Mouse (Mus musculus): ENCODE results near the gene Arl11. TPM values are rescaled to one million over a fixed set of nuclear protein-coding genes. Genes with fewer than 3 reads are reported as not detected.
A peak's percentile ranks its signal among the peaks of the same experiment; 100 is the strongest.

Arl11 gene
- polyA plus RNA-seq, 1 experiment from 2014 or later, result 1.2 TPM

DNA sequence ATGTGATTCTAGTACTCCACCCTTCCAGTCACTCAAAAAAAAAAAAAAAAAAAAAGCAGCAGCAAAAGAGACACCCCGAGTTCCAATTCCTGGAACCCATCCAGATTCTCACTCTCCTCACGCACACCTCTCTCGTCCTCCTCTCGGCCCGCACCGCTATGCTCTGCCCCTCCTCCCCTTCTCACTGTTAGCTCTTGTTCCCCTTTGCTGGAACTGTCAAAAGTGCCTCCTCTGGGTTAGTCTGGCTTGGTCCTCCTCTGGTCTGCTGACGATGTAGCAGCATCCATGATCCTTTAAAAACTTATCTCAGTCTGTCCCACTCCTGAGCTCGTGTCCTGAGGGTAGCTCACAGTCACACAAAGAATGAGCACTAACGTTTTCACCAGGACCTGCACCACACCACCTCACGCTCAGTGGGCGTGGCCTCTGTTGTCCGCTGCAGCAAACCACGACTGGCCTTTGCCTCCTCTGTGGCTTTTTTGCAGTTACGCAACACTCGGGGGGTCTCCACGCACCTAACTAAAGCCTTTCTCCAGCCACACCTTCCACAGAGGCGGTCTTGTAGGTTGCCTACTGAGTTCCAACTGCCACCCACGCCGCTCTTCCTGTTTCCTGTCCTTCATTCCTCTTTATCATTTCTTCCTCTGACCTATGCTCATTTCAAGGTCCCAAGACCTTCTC, 20.8 kb upstream of the Arl11 start:
- Histone ChIP-seq H3K4me1 (replicated peaks; ENCODE audit: control insufficient read depth, insufficient read depth) (no peaks in the 10 kb centered on the region), H3K36me3 (ENCODE audit: control insufficient read depth, insufficient read depth, low read length) (no peaks in the 10 kb centered on the region), H3K9me3 (ENCODE audit: control insufficient read depth, low read length) (no peaks in the 10 kb centered on the region), H3K4me3 (ENCODE audit: low read depth, low read length) (no peak overlapping the region), H3K4me2 (replicated peaks; ENCODE audit: low read depth) (no peak overlapping the region), H3K27me3 (ENCODE audit: control insufficient read depth, insufficient read depth, low read length) (no peaks in the 10 kb centered on the region), H3K27ac (replicated peaks) (no peak overlapping the region), H3K9ac (ENCODE audit: low read length) (no peak overlapping the region)
- DNase-seq (ENCODE audit: low spot score) (no peak), ATAC-seq (ENCODE audit: low FRiP score, low TSS enrichment) (no peak)
- TF ChIP-seq EP300 (optimal IDR thresholded peaks at IDR 0.05) (no peak), CTCF (IDR thresholded peaks at IDR 0.05; ENCODE audit: low read depth) (no peak)
- 64% methylated on average over 19 of the region's 19 CpGs for WGBS

- 23% methylated on average over 3 of the region's 3 CpGs for WGBS
- no peak overlapping the region for H3K4me3 ChIP-seq (ENCODE audit: low read depth, low read length)
- no peaks in the 10 kb centered on the region for H3K4me1 ChIP-seq (replicated peaks; ENCODE audit: control insufficient read depth, insufficient read depth)
- no peaks in the 10 kb centered on the region for H3K27me3 ChIP-seq (ENCODE audit: control insufficient read depth, insufficient read depth, low read length)
- peak; percentile 46 for DNase-seq (ENCODE audit: low spot score)
- no peak overlapping the region for H3K4me2 ChIP-seq (replicated peaks; ENCODE audit: low read depth)
- no peaks in the 10 kb centered on the region for H3K36me3 ChIP-seq (ENCODE audit: control insufficient read depth, insufficient read depth, low read length)
- TF ChIP-seq EP300 (optimal IDR thresholded peaks at IDR 0.05) (no peak), CTCF (IDR thresholded peaks at IDR 0.05; ENCODE audit: low read depth) (no peak)
- no peak overlapping the region for H3K9ac ChIP-seq (ENCODE audit: low read length)
- 0 out of 2 replicates have a peak overlapping the region, but pooled peaks have one; percentile 30 for H3K27ac ChIP-seq (replicated peaks)
- H3K9me3 ChIP-seq (ENCODE audit: control insufficient read depth, low read length), result no peaks in the 10 kb centered on the region
- ATAC-seq (ENCODE audit: low FRiP score, low TSS enrichment), result no peak
These were observed 18.9 kb upstream of the Arl11 start for GRCm38 (mm10) chr14:61290664-61291063.

DNA sequence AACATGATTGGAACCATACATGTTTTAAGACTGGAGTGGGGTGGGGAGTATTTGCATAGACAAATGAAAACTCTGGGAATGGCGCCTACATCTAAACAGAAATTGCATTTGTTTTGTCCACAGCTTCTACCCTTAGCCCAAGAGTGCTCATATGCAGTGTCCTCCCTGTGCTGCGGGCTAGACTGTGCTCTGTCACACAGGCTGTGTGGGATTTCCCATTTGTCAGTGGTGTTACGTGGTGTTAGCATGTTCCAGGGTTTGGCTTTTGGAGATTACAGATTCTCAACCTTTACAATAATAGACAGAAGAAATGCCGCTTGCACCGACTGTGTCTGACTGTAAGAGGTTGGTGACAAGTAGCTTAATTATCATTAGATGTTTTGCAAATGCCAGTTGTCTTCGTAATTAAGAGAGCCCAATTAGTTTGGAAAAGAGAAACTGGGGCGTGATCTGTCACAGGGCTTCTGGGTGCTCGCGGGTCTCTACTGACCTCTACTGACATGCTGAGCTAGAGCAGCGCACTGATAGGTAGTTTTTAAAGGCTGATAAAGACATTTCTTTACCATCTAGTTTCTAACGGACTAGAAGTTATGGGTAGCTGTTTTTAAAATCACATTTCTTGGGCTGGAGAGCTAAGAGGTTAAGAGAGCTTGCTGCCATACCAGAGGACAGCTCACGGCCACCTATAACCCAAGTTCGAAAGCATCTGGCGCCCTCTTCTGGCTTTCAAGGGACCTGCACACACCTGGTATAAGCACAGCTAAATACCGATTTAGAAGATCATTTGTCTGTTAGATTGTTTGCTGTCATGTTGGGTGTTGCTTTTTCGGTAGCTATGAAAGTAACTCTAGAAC, 15.4 kb upstream of the Arl11 start:
- ATAC-seq (ENCODE audit: low FRiP score, low TSS enrichment) (no peak), DNase-seq (ENCODE audit: low spot score) (peak; percentile 47)
- H3K36me3 ChIP-seq (ENCODE audit: control insufficient read depth, insufficient read depth, low read length), result no peaks in the 10 kb centered on the region
- TF ChIP-seq EP300 (optimal IDR thresholded peaks at IDR 0.05) (no peak), CTCF (IDR thresholded peaks at IDR 0.05; ENCODE audit: low read depth) (peak; percentile 61; the same call in 1 of the 2 replicates)
- H3K27ac ChIP-seq (replicated peaks), result no peak overlapping the region
- no peak overlapping the region for H3K9ac ChIP-seq (ENCODE audit: low read length)
- H3K4me1 ChIP-seq (replicated peaks; ENCODE audit: control insufficient read depth, insufficient read depth), result no peaks in the 10 kb centered on the region
- no peak overlapping the region for H3K4me3 ChIP-seq (ENCODE audit: low read depth, low read length)
- no peaks in the 10 kb centered on the region for H3K27me3 ChIP-seq (ENCODE audit: control insufficient read depth, insufficient read depth, low read length)
- no peaks in the 10 kb centered on the region for H3K9me3 ChIP-seq (ENCODE audit: control insufficient read depth, low read length)
- H3K4me2 ChIP-seq (replicated peaks; ENCODE audit: low read depth), result no peak overlapping the region
- 52% methylated on average over 16 of the region's 16 CpGs for WGBS

DNA sequence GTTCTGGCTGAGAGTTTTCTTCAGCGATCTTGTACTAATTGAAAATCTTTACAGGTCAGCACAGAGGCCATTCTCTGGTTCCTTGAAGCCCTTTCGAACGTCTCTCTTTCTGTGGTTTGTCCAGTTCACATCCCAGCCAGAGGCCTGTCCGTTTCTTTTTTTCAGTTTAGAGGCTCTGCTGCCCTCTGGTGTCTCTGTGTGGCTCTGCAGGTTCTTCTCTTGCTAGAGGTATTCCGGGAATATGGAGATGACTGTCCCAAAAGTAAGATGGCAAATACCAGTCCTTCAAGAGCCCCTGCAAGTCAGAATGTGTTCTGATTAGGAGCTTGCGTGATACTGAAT, 14.8 kb upstream of the Arl11 start:
- H3K4me2 ChIP-seq (replicated peaks; ENCODE audit: low read depth), result no peak overlapping the region
- ATAC-seq (ENCODE audit: low FRiP score, low TSS enrichment) (no peak), DNase-seq (ENCODE audit: low spot score) (peak; percentile 59)
- H3K9me3 ChIP-seq (ENCODE audit: control insufficient read depth, low read length), result no peaks in the 10 kb centered on the region
- H3K27ac ChIP-seq (replicated peaks), result no peak overlapping the region
- no peaks in the 10 kb centered on the region for H3K4me1 ChIP-seq (replicated peaks; ENCODE audit: control insufficient read depth, insufficient read depth)
- 31% methylated on average over 6 of the region's 6 CpGs for WGBS
- TF ChIP-seq EP300 (optimal IDR thresholded peaks at IDR 0.05) (no peak), CTCF (IDR thresholded peaks at IDR 0.05; ENCODE audit: low read depth) (peak; percentile 65)
- no peaks in the 10 kb centered on the region for H3K27me3 ChIP-seq (ENCODE audit: control insufficient read depth, insufficient read depth, low read length)
- no peaks in the 10 kb centered on the region for H3K36me3 ChIP-seq (ENCODE audit: control insufficient read depth, insufficient read depth, low read length)
- no peak overlapping the region for H3K4me3 ChIP-seq (ENCODE audit: low read depth, low read length)
- H3K9ac ChIP-seq (ENCODE audit: low read length), result no peak overlapping the region

DNA sequence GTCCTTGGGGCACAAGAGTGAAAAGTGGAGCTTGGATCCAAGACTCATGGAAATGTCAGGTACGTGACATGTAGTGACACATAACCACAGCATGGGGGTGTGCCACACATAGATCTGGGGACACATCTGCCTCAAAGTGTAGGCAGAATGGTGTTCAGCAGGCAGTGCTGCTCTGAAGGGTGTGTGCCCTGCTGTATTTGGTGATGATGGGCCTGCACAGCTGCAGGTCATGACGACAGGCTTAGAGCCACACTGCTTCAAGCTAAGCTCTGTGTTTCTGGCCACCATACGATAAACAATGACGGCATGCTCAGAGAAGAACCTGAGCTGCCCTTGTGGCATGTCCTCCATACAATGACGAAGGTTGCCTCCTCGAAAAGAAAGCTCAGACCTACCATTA, 9.7 kb upstream of the Arl11 start:
- ATAC-seq (ENCODE audit: low FRiP score, low TSS enrichment), result no peak
- Histone ChIP-seq H3K4me1 (replicated peaks; ENCODE audit: control insufficient read depth, insufficient read depth) (no peaks in the 10 kb centered on the region), H3K9me3 (ENCODE audit: control insufficient read depth, low read length) (no peaks in the 10 kb centered on the region), H3K4me2 (replicated peaks; ENCODE audit: low read depth) (no peak overlapping the region), H3K27ac (replicated peaks) (no peak overlapping the region), H3K9ac (ENCODE audit: low read length) (no peak overlapping the region), H3K27me3 (ENCODE audit: control insufficient read depth, insufficient read depth, low read length) (no peaks in the 10 kb centered on the region), H3K4me3 (ENCODE audit: low read depth, low read length) (no peak overlapping the region), H3K36me3 (ENCODE audit: control insufficient read depth, insufficient read depth, low read length) (no peaks in the 10 kb centered on the region)
- TF ChIP-seq CTCF (IDR thresholded peaks at IDR 0.05; ENCODE audit: low read depth) (no peak), EP300 (optimal IDR thresholded peaks at IDR 0.05) (no peak)
- no peak for DNase-seq (ENCODE audit: low spot score)
- WGBS, result 81% methylated on average over 6 of the region's 6 CpGs

DNA sequence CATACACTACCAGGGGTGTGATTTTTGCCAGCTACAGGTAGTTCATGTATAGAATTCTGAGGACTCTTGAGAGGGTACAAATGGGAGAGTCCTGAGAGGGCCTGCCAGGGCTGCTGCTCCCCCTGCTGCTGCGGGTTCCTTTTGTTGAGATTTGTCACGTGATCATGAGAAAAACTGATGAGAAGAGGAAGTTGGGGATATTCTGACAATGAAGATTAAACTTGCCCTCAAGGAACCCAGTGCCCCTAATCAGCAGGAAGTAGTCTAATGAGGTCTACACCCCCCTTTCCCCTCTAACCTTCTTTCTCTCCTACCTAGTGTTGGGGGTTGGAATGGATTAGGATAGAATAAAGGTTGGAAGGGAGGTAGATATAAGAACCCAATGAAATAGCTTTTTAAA, 8.2 kb upstream of the Arl11 start:
- no peaks in the 10 kb centered on the region for H3K4me1 ChIP-seq (replicated peaks; ENCODE audit: control insufficient read depth, insufficient read depth)
- H3K36me3 ChIP-seq (ENCODE audit: control insufficient read depth, insufficient read depth, low read length), result no peaks in the 10 kb centered on the region
- H3K4me2 ChIP-seq (replicated peaks; ENCODE audit: low read depth), result no peak overlapping the region
- no peaks in the 10 kb centered on the region for H3K27me3 ChIP-seq (ENCODE audit: control insufficient read depth, insufficient read depth, low read length)
- no peak overlapping the region for H3K27ac ChIP-seq (replicated peaks)
- WGBS, result 45% methylated on average over 2 of the region's 2 CpGs
- no peak overlapping the region for H3K9ac ChIP-seq (ENCODE audit: low read length)
- no peak for TF ChIP-seq CTCF (IDR thresholded peaks at IDR 0.05; ENCODE audit: low read depth)
- no peak for TF ChIP-seq EP300 (optimal IDR thresholded peaks at IDR 0.05)
- no peak overlapping the region for H3K4me3 ChIP-seq (ENCODE audit: low read depth, low read length)
- no peak for DNase-seq (ENCODE audit: low spot score)
- H3K9me3 ChIP-seq (ENCODE audit: control insufficient read depth, low read length), result no peaks in the 10 kb centered on the region
- no peak for ATAC-seq (ENCODE audit: low FRiP score, low TSS enrichment)

All from stomach, postnatal 0 days (tissue).